Comparison of ENCODE assay signal across 21 mouse cellular contexts in genomic region chr1:151872971-151873370, GRCm38 (mm10).
DNase-seq lines count a peak whose midpoint lies in the region; ATAC-seq and TF ChIP-seq lines count a peak whose summit lies in the region.
"Had no signal": no experiment of that assay in that cellular context is flagged by ENCODE, and none has a peak within 500 bp of the region (broad histone marks: within the 10 kb centered on the region; RNA-seq: fewer than 3 reads in every experiment).

No protein-coding gene starts in this region.

- H3K4me3 ChIP-seq in heart, adult 2 months, result no peak overlapping the region
- no peak overlapping the region for H3K4me3 ChIP-seq in kidney, postnatal 0 days (replicated peaks; ENCODE audit: low read depth, low read length)
- no peak overlapping the region for H3K4me3 ChIP-seq in kidney, embryonic 16.5 days (ENCODE audit: low read length)
- peak overlapping the region; percentile 70 for H3K4me3 ChIP-seq in megakaryocyte, embryonic 14.5 days (replicated peaks)
- H3K4me3 ChIP-seq: gastrocnemius, adult 2 months; limb, embryonic 13.5 days; liver, embryonic 13.5 days had no signal

- no peak overlapping the region for H3K9ac ChIP-seq in heart, adult 2 months (ENCODE audit: low read depth, low read length)
- H3K9ac ChIP-seq in kidney, postnatal 0 days (ENCODE audit: low read depth, low read length), result no peak overlapping the region
- H3K9ac ChIP-seq in kidney, embryonic 16.5 days (replicated peaks; ENCODE audit: low read length), result no peak overlapping the region
- H3K9ac ChIP-seq: forebrain, postnatal 0 days; limb, embryonic 13.5 days; liver, embryonic 13.5 days had no signal

- no peak for TF ChIP-seq EP300 in heart, adult 2 months (IDR thresholded peaks at IDR 0.05; ENCODE audit: insufficient read depth, low read depth, low read length)

- 58% methylated on average over 5 of the region's 5 CpGs for WGBS in heart, adult 2 months
- 72% methylated on average over 5 of the region's 5 CpGs for WGBS in kidney, postnatal 0 days
- 64% methylated on average over 5 of the region's 5 CpGs for WGBS in kidney, embryonic 16.5 days

- peaks cover 5% of the 10 kb centered on the region for H3K4me1 ChIP-seq in heart, adult 2 months (ENCODE audit: control insufficient read depth, insufficient read depth, low read length)
- no peaks in the 10 kb centered on the region for H3K4me1 ChIP-seq in kidney, postnatal 0 days (replicated peaks; ENCODE audit: insufficient read depth, low read length)
- no peaks in the 10 kb centered on the region for H3K4me1 ChIP-seq in kidney, embryonic 16.5 days (ENCODE audit: insufficient read depth, low read length)
- H3K4me1 ChIP-seq in megakaryocyte, embryonic 14.5 days, result peaks cover 7% of the 10 kb centered on the region
- H3K4me1 ChIP-seq: liver, embryonic 13.5 days had no signal

- intact Hi-C loops in heart, adult 2 months (cut with DNase I), result no loop called here

- TF ChIP-seq CTCF in heart, adult 2 months (IDR thresholded peaks at IDR 0.05), result no peak
- no peak for TF ChIP-seq CTCF in kidney, postnatal 0 days (IDR thresholded peaks at IDR 0.05; ENCODE audit: low read depth)

- no peaks in the 10 kb centered on the region for H3K27me3 ChIP-seq in heart, adult 2 months (ENCODE audit: control insufficient read depth, insufficient read depth, low read length)
- no peaks in the 10 kb centered on the region for H3K27me3 ChIP-seq in kidney, postnatal 0 days (ENCODE audit: insufficient read depth, low read length)
- H3K27me3 ChIP-seq in kidney, embryonic 16.5 days (ENCODE audit: insufficient read depth, low read length), result no peaks in the 10 kb centered on the region
- H3K27me3 ChIP-seq in megakaryocyte, embryonic 14.5 days (replicated peaks), result peaks cover 3% of the 10 kb centered on the region
- H3K27me3 ChIP-seq: limb, embryonic 13.5 days; liver, embryonic 13.5 days had no signal

- no peak overlapping the region for H3K4me2 ChIP-seq in kidney, postnatal 0 days (ENCODE audit: low read length)
- no peak overlapping the region for H3K4me2 ChIP-seq in kidney, embryonic 16.5 days (replicated peaks; ENCODE audit: low read depth, low read length)
- H3K4me2 ChIP-seq: limb, embryonic 13.5 days; liver, embryonic 13.5 days; midbrain, embryonic 11.5 days had no signal

- H3K27ac ChIP-seq in heart, adult 2 months, result no peak overlapping the region
- H3K27ac ChIP-seq in kidney, postnatal 0 days, result no peak overlapping the region
- no peak overlapping the region for H3K27ac ChIP-seq in kidney, embryonic 16.5 days (ENCODE audit: low read length)
- H3K27ac ChIP-seq: gastrocnemius, adult 2 months; limb, embryonic 13.5 days; liver, embryonic 13.5 days had no signal

- H3K9me3 ChIP-seq in kidney, postnatal 0 days (replicated peaks; ENCODE audit: low read length), result no peaks in the 10 kb centered on the region
- no peaks in the 10 kb centered on the region for H3K9me3 ChIP-seq in kidney, embryonic 16.5 days (ENCODE audit: low read length)
- H3K9me3 ChIP-seq in megakaryocyte, embryonic 14.5 days, result no peaks in the 10 kb centered on the region
- H3K9me3 ChIP-seq: limb, embryonic 13.5 days; liver, embryonic 13.5 days had no signal

- H3K79me2 ChIP-seq in heart, adult 2 months (replicated peaks; ENCODE audit: control insufficient read depth, insufficient read depth, low read length), result no peaks in the 10 kb centered on the region

- H3K36me3 ChIP-seq in heart, adult 2 months (ENCODE audit: control insufficient read depth, insufficient read depth, low read length), result no peaks in the 10 kb centered on the region
- H3K36me3 ChIP-seq in kidney, postnatal 0 days (ENCODE audit: insufficient read depth, low read length), result no peaks in the 10 kb centered on the region
- H3K36me3 ChIP-seq in kidney, embryonic 16.5 days (ENCODE audit: insufficient read depth, low read length), result no peaks in the 10 kb centered on the region
- H3K36me3 ChIP-seq in megakaryocyte, embryonic 14.5 days (replicated peaks; ENCODE audit: low read length), result no peaks in the 10 kb centered on the region
- H3K36me3 ChIP-seq: G1E; limb, embryonic 13.5 days; liver, embryonic 13.5 days had no signal

- peak; percentile 71 for DNase-seq in heart, adult 11 months
- DNase-seq in heart, adult 2 months, result no peak
- peak; percentile 65 for DNase-seq in kidney, postnatal 0 days (ENCODE audit: low spot score)
- no peak for DNase-seq in frontal cortex, adult 2 months (ENCODE audit: extremely low spot score in 1 of 2, low spot score in 1 of 2)
- DNase-seq in spleen, adult 12 weeks (ENCODE audit: low spot score), result no peak
- DNase-seq: adrenal gland, postnatal 36 days; cerebellum, adult 18-20 months; cerebellum, postnatal 25 days; forebrain, postnatal 0 days; gastrocnemius, adult 2 months; liver, embryonic 13.5 days; lung, postnatal 4 days; right cerebral cortex, adult 18-20 months; thymus, postnatal 14 days had no signal

- no peak for TF ChIP-seq POLR2A in heart, adult 2 months (IDR thresholded peaks at IDR 0.05; ENCODE audit: insufficient read depth, low read depth, low read length)

- no peak for ATAC-seq in kidney, postnatal 0 days (replicated peaks; ENCODE audit: low FRiP score, low read depth)
- no peak for ATAC-seq in kidney, embryonic 16.5 days (ENCODE audit: low FRiP score, low TSS enrichment)
- ATAC-seq in megakaryocyte, adult 5-6 weeks (ENCODE audit: poor library complexity, severe bottlenecking), result no peak
- ATAC-seq: forebrain, postnatal 0 days; hindbrain, embryonic 16.5 days had no signal

Comparison
In these comparisons a context has a peak if more than half of its experiments do, and no peak if none do; other contexts are left out.
1. DNase-seq: peak in heart, adult 11 months (single experiment) and kidney, postnatal 0 days (single experiment); none in heart, adult 2 months (0 of 2), frontal cortex, adult 2 months (0 of 2) and spleen, adult 12 weeks (single experiment).